Comparison of ENCODE assay signal across 19 mouse cellular contexts in genomic region chr11:5478193-5478592, GRCm38 (mm10). TPM values are rescaled to one million over a fixed set of nuclear protein-coding genes. Genes with fewer than 3 reads are reported as not detected.
DNase-seq lines count a peak whose midpoint lies in the region; ATAC-seq lines count a peak whose summit lies in the region.
"Had no signal": no experiment of that assay in that cellular context is flagged by ENCODE, and none has a peak within 500 bp of the region (broad histone marks: within the 10 kb centered on the region; RNA-seq: fewer than 3 reads in every experiment).

No protein-coding gene starts in this region.

- no peak for ATAC-seq in neural tube, embryonic 15.5 days (ENCODE audit: low FRiP score)
- ATAC-seq: forebrain, embryonic 15.5 days; hindbrain, postnatal 0 days had no signal

- WGBS in neural tube, embryonic 15.5 days: 87% methylated on average over 7 of the region's 7 CpGs

- DNase-seq in heart, adult 8-10 months (ENCODE audit: low spot score): peak; percentile 29
- no peak for DNase-seq in heart, postnatal 36 days
- peak; percentile 9 to 25 for DNase-seq in kidney, postnatal 36 days
- no peak for DNase-seq in kidney, postnatal 4 days
- DNase-seq in ES-CJ7 (ENCODE audit: low read depth, low spot score): peak; percentile 75
- DNase-seq in ZHBTc4 (ENCODE audit: low read depth, low spot score): peak; percentile 77
- DNase-seq in left cerebral cortex, adult 8-10 months (ENCODE audit: low spot score in 2 of 2): no peak
- DNase-seq: adrenal gland, postnatal 10 days; cerebellum, adult 11-12 months; cerebellum, adult 9-10 months; cerebellum, postnatal 25 days; gastrocnemius, postnatal 10 days; heart, postnatal 4 days had no signal

- H3K9me3 ChIP-seq in neural tube, embryonic 15.5 days (replicated peaks): no peaks in the 10 kb centered on the region
- H3K9me3 ChIP-seq: embryonic facial prominence, embryonic 12.5 days; forebrain, embryonic 15.5 days; heart, embryonic 12.5 days; hindbrain, embryonic 13.5 days had no signal

- no peak overlapping the region for H3K4me3 ChIP-seq in neural tube, embryonic 15.5 days (replicated peaks)
- H3K4me3 ChIP-seq: embryonic facial prominence, embryonic 12.5 days; forebrain, embryonic 15.5 days; heart, embryonic 12.5 days; hindbrain, embryonic 13.5 days had no signal

- H3K27me3 ChIP-seq in neural tube, embryonic 15.5 days (replicated peaks): no peaks in the 10 kb centered on the region
- H3K27me3 ChIP-seq: embryonic facial prominence, embryonic 12.5 days; forebrain, embryonic 15.5 days; heart, embryonic 12.5 days; hindbrain, embryonic 13.5 days had no signal

- no peak overlapping the region for H3K9ac ChIP-seq in neural tube, embryonic 15.5 days (replicated peaks)
- H3K9ac ChIP-seq: embryonic facial prominence, embryonic 12.5 days; forebrain, embryonic 15.5 days; heart, embryonic 12.5 days; hindbrain, embryonic 13.5 days had no signal

- no peaks in the 10 kb centered on the region for H3K4me1 ChIP-seq in neural tube, embryonic 15.5 days
- H3K4me1 ChIP-seq: embryonic facial prominence, embryonic 12.5 days; forebrain, embryonic 15.5 days; heart, embryonic 12.5 days; hindbrain, embryonic 13.5 days had no signal

- H3K4me2 ChIP-seq in neural tube, embryonic 15.5 days: no peak overlapping the region
- H3K4me2 ChIP-seq: embryonic facial prominence, embryonic 12.5 days; forebrain, embryonic 15.5 days; heart, embryonic 12.5 days; hindbrain, embryonic 13.5 days had no signal

- intact Hi-C loops in heart, postnatal 36 days (cut with DNase I): loop anchor here (5.0 kb wide), 1 partner anchor 366 kb away; no protein-coding TSS in a partner anchor

- no peaks in the 10 kb centered on the region for H3K36me3 ChIP-seq in neural tube, embryonic 15.5 days
- H3K36me3 ChIP-seq: embryonic facial prominence, embryonic 12.5 days; forebrain, embryonic 15.5 days; heart, embryonic 12.5 days; hindbrain, embryonic 13.5 days had no signal

- no peak overlapping the region for H3K27ac ChIP-seq in neural tube, embryonic 15.5 days (replicated peaks)
- H3K27ac ChIP-seq: embryonic facial prominence, embryonic 12.5 days; forebrain, embryonic 15.5 days; hindbrain, embryonic 13.5 days; hindbrain, postnatal 0 days had no signal

RNA-seq across cellular contexts. Expression of gene Znrf3, which starts 33.5 kb away (rescaled TPM):
- total RNA-seq in heart, adult 8-10 months (2022): 1 to 10 TPM; 6.2 to 8.4 (median 7.7) TPM
- total RNA-seq in heart, postnatal 36 days (2021): 1 to 10 TPM; 8.7 to 9.1 TPM
- polyA plus RNA-seq in neural tube, embryonic 15.5 days (2015; fragmentation: Nextera tagmentation; extraction: Ambion mirVana): 7.2 and 8.5 TPM in 2 replicates
- 10 to 100 TPM; 19.3 to 22.0 (median 20.4) TPM for total RNA-seq in left cerebral cortex, adult 8-10 months (2022)

RNA-seq across cellular contexts. Expression of gene Xbp1, which starts 42.3 kb away (rescaled TPM):
- 10 to 100 TPM; 53.5 to 76.4 (median 71.0) TPM for total RNA-seq in heart, adult 8-10 months (2022)
- 10 to 100 TPM; 59.2 to 65.2 TPM for total RNA-seq in heart, postnatal 36 days (2021)
- polyA plus RNA-seq in neural tube, embryonic 15.5 days (2015; fragmentation: Nextera tagmentation; extraction: Ambion mirVana): 154 and 184 TPM in 2 replicates
- 10 to 100 TPM; 78.5 to 83.1 (median 80.7) TPM for total RNA-seq in left cerebral cortex, adult 8-10 months (2022)

Comparison
In these comparisons a context has a peak if more than half of its experiments do, and no peak if none do; other contexts are left out.
1. DNase-seq: peak in heart, adult 8-10 months (single experiment), kidney, postnatal 36 days (2 of 2), ES-CJ7 (single experiment) and ZHBTc4 (single experiment); none in heart, postnatal 36 days (0 of 2), kidney, postnatal 4 days (0 of 2) and left cerebral cortex, adult 8-10 months (0 of 2).